Mouse (Mus musculus): ENCODE measurements around the gene Ptger1. TPM values are rescaled to one million over a fixed set of nuclear protein-coding genes. Genes with fewer than 3 reads are reported as not detected.

Ptger1 gene
- polyA plus RNA-seq, 1 experiment from 2014 or later: 1.2 TPM

Other genes with a start within 250 kb of the Ptger1 start
- gene Scoc, start 208.3 kb upstream of the Ptger1 start, polyA plus RNA-seq (2015; fragmentation: Nextera tagmentation; extraction: Ambion mirVana): 208 and 220 TPM in 2 replicates
- gene Olfr370, start 130.9 kb upstream of the Ptger1 start, polyA plus RNA-seq (2015; fragmentation: Nextera tagmentation; extraction: Ambion mirVana): 0.06 and 0.08 TPM in 2 replicates
- gene Ndufb7, start 100.0 kb upstream of the Ptger1 start, polyA plus RNA-seq (2015; fragmentation: Nextera tagmentation; extraction: Ambion mirVana): 327 and 356 TPM in 2 replicates
- gene Tecr, start 58.7 kb upstream of the Ptger1 start, polyA plus RNA-seq (2015; fragmentation: Nextera tagmentation; extraction: Ambion mirVana): 683 and 712 TPM in 2 replicates
- gene Dnajb1, start 58.5 kb upstream of the Ptger1 start, polyA plus RNA-seq (2015; fragmentation: Nextera tagmentation; extraction: Ambion mirVana): 59.8 and 63.0 TPM in 2 replicates
- gene Gipc1, start 14.0 kb upstream of the Ptger1 start, polyA plus RNA-seq (2015; fragmentation: Nextera tagmentation; extraction: Ambion mirVana): 161 and 168 TPM in 2 replicates
- 29.8 and 33.1 TPM in 2 replicates for gene Pkn1, start 32.5 kb downstream of the Ptger1 start, polyA plus RNA-seq (2015; fragmentation: Nextera tagmentation; extraction: Ambion mirVana)
- 121 and 124 TPM in 2 replicates for gene Ddx39, start 48.5 kb downstream of the Ptger1 start, polyA plus RNA-seq (2015; fragmentation: Nextera tagmentation; extraction: Ambion mirVana)
- 8.7 and 8.8 TPM in 2 replicates for gene Adgre5, start 74.6 kb downstream of the Ptger1 start, polyA plus RNA-seq (2015; fragmentation: Nextera tagmentation; extraction: Ambion mirVana)
- gene Adgrl1, start 233.4 kb downstream of the Ptger1 start, polyA plus RNA-seq (2015; fragmentation: Nextera tagmentation; extraction: Ambion mirVana): 56.2 and 57.0 TPM in 2 replicates